Mouse (Mus musculus) mesoderm, embryonic 11.5 days (tissue): ENCODE results near the gene Pdpn.

Experiments used
- DNase-seq: peaks from one replicate; pipeline ENCODE4 v3.0.0-alpha.2; 2012; ENCODE audit warnings: low read depth, low spot score

Pdpn gene

GRCm38 (mm10) chr4:143298431-143299315 lies 691 bp downstream of the Pdpn start:
- DNase-seq = peak; percentile 57

GRCm38 (mm10) chr4:143297016-143297556 lies 2.3 kb downstream of the Pdpn start:
- DNase-seq = peak; percentile 49

- no peak for DNase-seq
Measured at GRCm38 (mm10) chr4:143296153-143296552, 3.2 kb downstream of the Pdpn start.

- no peak for DNase-seq
Measured at GRCm38 (mm10) chr4:143294324-143294723, 5.0 kb downstream of the Pdpn start.

- peak; percentile 47 for DNase-seq
Measured at GRCm38 (mm10) chr4:143288880-143289279, 10.5 kb downstream of the Pdpn start.

GRCm38 (mm10) chr4:143288473-143288872 lies 10.9 kb downstream of the Pdpn start:
- no peak for DNase-seq

GRCm38 (mm10) chr4:143287065-143287464 lies 12.3 kb downstream of the Pdpn start:
- no peak for DNase-seq

- peak; percentile 59 for DNase-seq
Measured at GRCm38 (mm10) chr4:143280166-143280565, 19.2 kb downstream of the Pdpn start.

- DNase-seq = peak; percentile 79
Measured at GRCm38 (mm10) chr4:143279661-143280060, 19.7 kb downstream of the Pdpn start.

GRCm38 (mm10) chr4:143279016-143279415 lies 20.3 kb downstream of the Pdpn start:
- DNase-seq = no peak

- DNase-seq = peak; percentile 44
Measured at GRCm38 (mm10) chr4:143278429-143278871, 20.9 kb downstream of the Pdpn start.

- DNase-seq = no peak
Measured at GRCm38 (mm10) chr4:143277319-143277718, 22.0 kb downstream of the Pdpn start.

GRCm38 (mm10) chr4:143271571-143271970 lies 27.8 kb downstream of the Pdpn start:
- no peak for DNase-seq

- no peak for DNase-seq
Measured at GRCm38 (mm10) chr4:143270903-143271302, 28.5 kb downstream of the Pdpn start.

GRCm38 (mm10) chr4:143262696-143263095 lies 36.7 kb downstream of the Pdpn start:
- no peak for DNase-seq

- DNase-seq = no peak
Measured at GRCm38 (mm10) chr4:143259718-143260349, 39.5 kb downstream of the Pdpn start.

GRCm38 (mm10) chr4:143258517-143258916 lies 40.8 kb downstream of the Pdpn start:
- DNase-seq = peak; percentile 66

GRCm38 (mm10) chr4:143257971-143258370 lies 41.4 kb downstream of the Pdpn start:
- DNase-seq = no peak

GRCm38 (mm10) chr4:143255541-143255940 lies 43.8 kb downstream of the Pdpn start:
- DNase-seq = peak; percentile 49

GRCm38 (mm10) chr4:143253356-143253755 lies 46.0 kb downstream of the Pdpn start:
- DNase-seq = no peak

GRCm38 (mm10) chr4:143248050-143248449 lies 51.3 kb downstream of the Pdpn start:
- DNase-seq = no peak

GRCm38 (mm10) chr4:143241294-143241693 lies 58.1 kb downstream of the Pdpn start:
- DNase-seq = no peak
